Mouse (Mus musculus) embryonic facial prominence, embryonic 11.5 days (tissue): ENCODE measurements around the gene Hivep3. TPM values are rescaled to one million over a fixed set of nuclear protein-coding genes. Genes with fewer than 3 reads are reported as not detected.

Experiments used
- ATAC-seq: fragments of 200-750 bp; cut with Nextera tagmentation; replicated peaks from 2 replicates; pipeline ENCODE4 v1.8.0; 2017; ENCODE audit warnings: low read depth; ENCODE audit not compliant: insufficient number of reproducible peaks, low FRiP score, low TSS enrichment
- DNase-seq: peaks from one replicate; pipeline ENCODE4 v3.0.0-alpha.2; 2015; ENCODE audit warnings: low spot score
- H3K27ac ChIP-seq: fragments of 300-500 bp; sonication (generic); replicated peaks from 2 replicates; pipeline ENCODE4 v1.5.1; 2014; ENCODE audit warnings: mild to moderate bottlenecking, low read depth, low read length, control low read depth
- H3K27me3 ChIP-seq: fragments of 300-500 bp; sonication (generic); 2 replicates; pipeline ENCODE4 v1.6.1; 2014; ENCODE audit warnings: mild to moderate bottlenecking, low read length, moderate library complexity, mixed read lengths; ENCODE audit not compliant: control insufficient read depth, insufficient read depth
- H3K36me3 ChIP-seq: fragments of 300-500 bp; sonication (generic); replicated peaks from 2 replicates; pipeline ENCODE4 v1.6.1; 2014; ENCODE audit warnings: low read depth, mild to moderate bottlenecking, low read length, moderate library complexity, mixed read lengths; ENCODE audit not compliant: control insufficient read depth, insufficient read depth
- H3K4me1 ChIP-seq: fragments of 300-500 bp; sonication (generic); 2 replicates; pipeline ENCODE4 v1.6.1; 2014; ENCODE audit warnings: low read length, mixed read lengths; ENCODE audit not compliant: control insufficient read depth, insufficient read depth
- H3K4me2 ChIP-seq: fragments of 300-500 bp; sonication (generic); 2 replicates; pipeline ENCODE4 v1.6.1; 2014; ENCODE audit warnings: low read depth, mild to moderate bottlenecking, control low read depth, low read length, moderate library complexity
- H3K4me3 ChIP-seq: fragments of 300-500 bp; sonication (generic); 2 replicates; pipeline ENCODE4 v1.5.1; 2014; ENCODE audit warnings: low read depth, low read length, control low read depth
- H3K9ac ChIP-seq: fragments of 300-500 bp; sonication (generic); replicated peaks from 2 replicates; pipeline ENCODE4 v1.6.1; 2014; ENCODE audit warnings: mild to moderate bottlenecking, control low read depth, low read length
- H3K9me3 ChIP-seq: fragments of 300-500 bp; sonication (generic); replicated peaks from 2 replicates; pipeline ENCODE4 v1.6.1; 2016; ENCODE audit warnings: mild to moderate bottlenecking, low read length, inconsistent platforms, mixed read lengths; ENCODE audit not compliant: control insufficient read depth
- WGBS: fragments of 180-500 bp; shearing (Covaris S2); extraction: QIAGEN DNeasy Blood & Tissue Kit; methylation state at CpG from one replicate; pipeline ENCODE4 v1.1.7; 2014; 5-methylcytosine and 5-hydroxymethylcytosine counted together
- polyA plus RNA-seq: library from polyadenylated mRNA; unstranded; fragments of >200 nt; fragmentation: Nextera tagmentation; extraction: Ambion mirVana; gene quantifications from 2 replicates; pipeline ENCODE4 v1.2.1, GENCODE M21; 2014

Gene Hivep3
- polyA plus RNA-seq, 1 experiment from 2014 or later = 1.6 TPM

DNA sequence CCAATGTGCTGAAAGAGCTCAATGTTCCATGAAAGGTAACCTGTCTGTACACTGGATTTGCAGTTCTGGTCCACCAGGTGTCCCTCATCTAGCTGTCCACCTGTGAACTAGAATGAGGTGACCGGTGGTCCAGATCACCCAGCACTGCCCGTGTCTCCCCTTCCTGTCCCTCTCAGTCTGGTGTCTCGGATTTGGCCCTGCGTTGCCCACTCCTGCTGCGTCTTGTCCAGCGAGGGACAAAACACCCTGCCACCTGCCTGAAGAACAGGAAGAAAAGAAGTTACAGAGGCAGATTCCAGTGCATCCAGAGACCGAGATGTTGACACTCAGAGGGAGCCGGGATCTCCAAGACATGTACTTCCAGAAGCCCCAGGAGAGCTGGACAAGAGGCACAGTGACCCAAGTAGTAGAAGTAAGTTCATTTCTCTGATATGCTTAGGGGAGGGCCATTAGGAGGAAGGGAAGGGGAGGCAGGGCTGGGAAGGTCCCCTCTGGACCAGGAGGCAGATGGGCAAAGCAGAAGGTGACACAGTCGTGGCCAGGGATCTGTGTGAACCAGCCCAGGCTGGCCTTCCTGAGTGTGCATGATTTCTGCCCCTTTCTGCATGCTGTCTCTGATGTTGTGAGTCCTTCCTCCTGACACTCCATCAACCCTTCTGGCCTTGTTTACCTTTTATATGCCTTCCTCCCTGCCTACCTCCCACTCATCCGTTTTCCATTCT, 138.4 kb downstream of the Hivep3 start:
- Histone ChIP-seq H3K4me3 (no peak overlapping the region), H3K27ac (no peak overlapping the region), H3K9ac (no peak overlapping the region), H3K4me1 (no peaks in the 10 kb centered on the region), H3K36me3 (no peaks in the 10 kb centered on the region), H3K27me3 (no peaks in the 10 kb centered on the region), H3K4me2 (no peak overlapping the region), H3K9me3 (no peaks in the 10 kb centered on the region)
- WGBS = 86% methylated on average over 10 of the region's 10 CpGs
- no peak for ATAC-seq
- DNase-seq = no peak

DNA sequence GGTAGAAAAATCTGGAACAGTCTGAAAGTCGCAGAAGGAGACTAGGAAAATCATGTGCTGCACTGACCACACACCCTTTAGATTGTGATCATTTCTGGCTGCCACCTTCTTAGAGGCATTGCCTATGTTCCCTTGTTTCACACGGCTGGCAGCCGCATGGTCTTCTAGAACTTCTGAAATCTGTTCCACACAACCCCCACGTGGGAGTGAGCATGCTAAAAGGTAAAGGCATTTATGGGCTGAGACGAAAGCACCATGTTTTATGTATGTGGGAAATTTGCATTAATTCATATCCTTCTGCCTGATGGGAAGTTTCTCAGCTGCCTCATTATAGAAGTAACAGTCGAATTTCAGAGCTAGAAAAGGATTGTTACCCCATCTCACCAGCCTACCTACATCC, 140.4 kb downstream of the Hivep3 start:
- H3K27ac ChIP-seq = no peak overlapping the region
- no peaks in the 10 kb centered on the region for H3K4me1 ChIP-seq
- H3K36me3 ChIP-seq = no peaks in the 10 kb centered on the region
- H3K27me3 ChIP-seq = no peaks in the 10 kb centered on the region
- H3K9me3 ChIP-seq = no peaks in the 10 kb centered on the region
- no peak for DNase-seq
- H3K9ac ChIP-seq = no peak overlapping the region
- WGBS = 78% methylated on average over 6 of the region's 6 CpGs
- no peak overlapping the region for H3K4me2 ChIP-seq
- ATAC-seq = no peak
- no peak overlapping the region for H3K4me3 ChIP-seq

GRCm38 (mm10) chr4:119875592-119875991, 142.0 kb downstream of the Hivep3 start:
- WGBS = 81% methylated on average over 2 of the region's 2 CpGs
- no peaks in the 10 kb centered on the region for H3K36me3 ChIP-seq
- H3K4me2 ChIP-seq = no peak overlapping the region
- no peaks in the 10 kb centered on the region for H3K4me1 ChIP-seq
- no peak overlapping the region for H3K4me3 ChIP-seq
- ATAC-seq = no peak
- no peak for DNase-seq
- no peaks in the 10 kb centered on the region for H3K9me3 ChIP-seq
- H3K9ac ChIP-seq = no peak overlapping the region
- H3K27me3 ChIP-seq = no peaks in the 10 kb centered on the region
- H3K27ac ChIP-seq = no peak overlapping the region

DNA sequence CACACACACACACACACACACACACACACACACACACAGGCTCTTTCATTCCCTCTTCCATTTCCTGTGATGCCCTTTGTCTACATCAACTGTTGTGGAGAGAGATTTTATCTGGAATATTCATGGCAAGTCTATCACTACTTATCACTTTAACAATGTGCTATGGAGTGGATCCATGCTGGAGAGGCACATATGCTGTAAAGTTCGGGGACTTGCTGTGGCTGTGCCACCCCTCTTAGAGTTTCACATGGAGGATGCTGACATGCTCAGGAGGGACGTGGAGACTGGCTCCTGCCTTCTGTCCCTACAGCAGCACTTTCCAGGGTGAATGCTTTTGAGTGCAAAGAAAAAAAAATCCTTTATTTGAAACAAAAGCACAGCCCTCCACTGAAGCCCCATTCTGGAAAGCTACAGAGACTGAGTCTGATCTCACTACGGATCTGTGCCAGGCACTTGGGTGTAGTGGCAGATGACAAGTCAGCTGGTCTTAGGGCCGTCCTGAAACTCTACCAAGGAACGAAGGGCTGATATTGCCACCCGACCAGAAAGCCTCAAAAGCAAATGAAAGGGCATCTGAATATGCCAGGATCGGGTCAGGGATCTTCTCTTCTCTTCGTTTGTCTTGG, 143.1 kb downstream of the Hivep3 start:
- H3K9ac ChIP-seq = no peak overlapping the region
- DNase-seq = no peak
- ATAC-seq = no peak
- H3K4me3 ChIP-seq = no peak overlapping the region
- no peak overlapping the region for H3K4me2 ChIP-seq
- no peak overlapping the region for H3K27ac ChIP-seq
- no peaks in the 10 kb centered on the region for H3K9me3 ChIP-seq
- no peaks in the 10 kb centered on the region for H3K36me3 ChIP-seq
- no peaks in the 10 kb centered on the region for H3K27me3 ChIP-seq
- no peaks in the 10 kb centered on the region for H3K4me1 ChIP-seq
- WGBS = 73% methylated on average over 8 of the region's 8 CpGs

DNA sequence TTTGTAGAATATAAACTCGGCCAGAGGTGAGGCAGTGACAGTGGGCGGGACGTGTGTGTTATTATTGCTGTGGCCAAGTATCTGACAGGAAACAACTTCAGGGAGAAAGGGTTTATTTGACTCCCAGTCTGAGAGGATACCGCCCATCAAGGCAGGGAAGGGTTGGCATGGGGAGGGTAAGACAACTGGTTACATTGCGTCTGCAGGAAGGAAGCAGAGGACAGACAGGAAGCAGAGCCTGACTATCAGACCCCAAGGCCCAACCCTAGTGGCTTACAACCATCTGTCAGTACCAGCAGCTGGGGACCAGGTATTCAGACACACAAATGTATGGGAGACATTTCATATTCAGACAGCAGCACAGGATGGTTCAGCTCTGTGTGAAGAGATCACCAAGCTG, 144.6 kb downstream of the Hivep3 start:
- Histone ChIP-seq H3K4me2 (no peak overlapping the region), H3K9me3 (no peaks in the 10 kb centered on the region), H3K36me3 (no peaks in the 10 kb centered on the region), H3K9ac (no peak overlapping the region), H3K27me3 (no peaks in the 10 kb centered on the region), H3K4me1 (no peaks in the 10 kb centered on the region), H3K27ac (no peak overlapping the region), H3K4me3 (no peak overlapping the region)
- ATAC-seq (no peak), DNase-seq (no peak)
- 83% methylated on average over 5 of the region's 5 CpGs for WGBS

DNA sequence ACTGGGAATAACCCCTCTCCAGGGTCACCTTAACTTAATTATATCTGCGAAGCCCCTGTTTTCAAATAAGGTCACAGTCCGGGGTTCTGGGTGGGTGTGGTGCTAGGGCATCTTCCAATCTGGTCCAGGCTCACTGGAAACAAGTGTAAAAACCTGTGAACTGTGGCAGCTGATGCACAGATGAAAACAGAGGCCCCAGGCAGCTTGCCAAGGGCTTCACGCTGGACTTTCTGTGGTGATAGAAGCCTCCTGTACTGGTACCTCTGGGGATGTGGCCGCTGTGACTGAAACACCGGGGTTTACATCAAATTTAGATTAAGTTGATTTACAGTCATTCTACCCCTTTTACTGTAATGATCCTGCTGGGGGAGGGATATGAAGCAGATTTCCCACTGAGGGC, 146.1 kb downstream of the Hivep3 start:
- WGBS = 78% methylated on average over 5 of the region's 5 CpGs
- Histone ChIP-seq H3K4me1 (no peaks in the 10 kb centered on the region), H3K4me3 (no peak overlapping the region), H3K27me3 (no peaks in the 10 kb centered on the region), H3K9me3 (no peaks in the 10 kb centered on the region), H3K27ac (no peak overlapping the region), H3K36me3 (no peaks in the 10 kb centered on the region), H3K4me2 (no peak overlapping the region), H3K9ac (no peak overlapping the region)
- ATAC-seq (no peak), DNase-seq (no peak)

DNA sequence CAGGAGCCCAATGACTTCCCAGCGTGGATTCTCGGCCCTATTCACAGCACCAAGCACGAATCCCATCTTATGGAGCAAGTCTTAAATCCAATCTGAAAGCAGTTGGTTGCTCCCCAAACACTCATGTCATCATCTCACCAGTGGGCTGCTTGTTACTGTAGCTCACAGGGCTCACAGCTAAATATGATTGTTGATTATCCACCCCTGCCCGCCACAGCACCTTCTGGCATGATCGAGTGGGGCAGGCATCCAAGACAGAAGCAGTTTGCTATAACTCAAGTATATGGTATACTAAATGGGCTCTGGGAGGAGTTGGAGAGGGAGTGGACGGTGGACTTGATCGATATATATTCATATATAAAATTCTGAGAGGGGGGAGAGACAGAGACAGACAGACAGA, 146.7 kb downstream of the Hivep3 start:
- Histone ChIP-seq H3K4me2 (no peak overlapping the region), H3K4me1 (no peaks in the 10 kb centered on the region), H3K4me3 (no peak overlapping the region), H3K36me3 (no peaks in the 10 kb centered on the region), H3K9ac (no peak overlapping the region), H3K27ac (no peak overlapping the region), H3K9me3 (no peaks in the 10 kb centered on the region), H3K27me3 (no peaks in the 10 kb centered on the region)
- DNase-seq (no peak), ATAC-seq (no peak)
- 85% methylated on average over 7 of the region's 7 CpGs for WGBS

GRCm38 (mm10) chr4:119881292-119881691, 147.7 kb downstream of the Hivep3 start:
- Histone ChIP-seq H3K4me3 (no peak overlapping the region), H3K36me3 (no peaks in the 10 kb centered on the region), H3K27me3 (no peaks in the 10 kb centered on the region), H3K4me2 (no peak overlapping the region), H3K4me1 (no peaks in the 10 kb centered on the region), H3K9me3 (no peaks in the 10 kb centered on the region), H3K9ac (no peak overlapping the region), H3K27ac (no peak overlapping the region)
- no peak for ATAC-seq
- no peak for DNase-seq
- 81% methylated on average over 4 of the region's 4 CpGs for WGBS
